Mouse (Mus musculus) ES-Bruce4 (cell line): ENCODE measurements at regions not wholly inside any gene's neighbourhood (a gene's known extent, or its start where the extent isn't known, plus 50 kb on each side); places are given as distances from the start of the nearest gene placed in this dataset.

ENCODE experiments used
- CTCF ChIP-seq: IDR thresholded peaks from one replicate; pipeline ENCODE4 v1.8.1; 2011; ENCODE audit warnings: low read depth, low read length
- EP300 ChIP-seq: IDR thresholded peaks from 2 replicates; pipeline ENCODE4 v1.6.1; 2011; ENCODE audit warnings: low read depth, low read length; ENCODE audit not compliant: insufficient read depth
- POLR2A ChIP-seq: IDR thresholded peaks from one replicate; pipeline ENCODE4 v1.8.1; 2011; ENCODE audit warnings: low read length; ENCODE audit not compliant: insufficient read depth

DNA sequence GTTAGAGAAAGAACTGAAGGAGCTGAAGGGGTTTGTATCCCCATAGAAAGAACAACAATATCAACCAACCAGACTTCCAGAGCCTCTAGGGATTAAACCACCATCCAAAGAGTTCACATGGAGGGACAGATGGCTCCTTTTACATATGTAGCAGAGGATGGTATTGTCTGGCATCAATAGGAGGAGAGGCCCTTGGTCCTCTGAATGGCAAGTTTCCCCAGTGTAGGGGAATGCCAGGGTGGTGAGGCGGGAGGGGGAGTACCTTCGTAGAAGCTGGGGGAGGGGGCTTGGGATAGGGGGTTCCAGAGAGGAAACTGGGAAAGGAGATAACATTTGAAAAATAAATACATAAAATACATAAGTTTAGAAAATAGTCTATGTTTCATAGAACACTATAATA, 1162.6 kb upstream of the Adgrl4 start:
- TF ChIP-seq EP300, result no peak
- TF ChIP-seq CTCF, result no peak
- TF ChIP-seq POLR2A, result no peak
